Mouse (Mus musculus): Measurements from ENCODE around the gene Oasl1. TPM values are rescaled to one million over a fixed set of nuclear protein-coding genes. Genes with fewer than 3 reads are reported as not detected.
"Not testable (repeated sequence)": the region's sequence is repeated elsewhere in the genome, so short reads cannot be mapped to it uniquely, and the experiment has no call there.

Gene Oasl1
- polyA plus RNA-seq, 1 experiment from 2014 or later, result not detected

DNA sequence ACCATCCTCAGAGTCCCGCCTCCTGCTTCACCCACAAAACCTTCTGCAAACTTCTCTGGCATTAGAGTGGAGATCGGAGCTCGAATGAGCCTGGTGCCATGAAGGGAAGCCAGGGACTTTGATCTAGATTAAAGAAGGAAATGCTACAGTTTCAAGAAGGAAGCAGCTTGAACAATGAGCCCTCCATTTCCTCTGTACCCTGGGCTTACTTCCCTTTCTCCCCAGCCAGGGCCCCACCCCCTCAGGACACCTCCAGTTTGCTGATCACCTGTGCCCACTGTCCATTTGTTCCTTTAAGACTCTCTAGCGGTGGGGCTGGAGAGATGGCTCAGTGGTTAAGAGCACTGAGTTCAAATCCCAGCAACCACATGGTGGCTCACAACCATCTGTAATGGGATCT lies 6.3 kb upstream of the Oasl1 start:
- 86% methylated on average over 4 of the region's 4 CpGs for WGBS
- H3K27ac ChIP-seq (ENCODE audit: low read depth, low read length), result no peak overlapping the region
- no peak for DNase-seq (ENCODE audit: low spot score, missing footprints)

GRCm38 (mm10) chr5:114917357-114917756 lies 5.7 kb upstream of the Oasl1 start:
- not testable (repeated sequence) for H3K9me3 ChIP-seq (ENCODE audit: control insufficient read depth, low read length); H3K4me2 ChIP-seq; H3K4me3 ChIP-seq (ENCODE audit: low read depth, low read length); H3K27ac ChIP-seq (ENCODE audit: low read depth, low read length); H3K36me3 ChIP-seq (ENCODE audit: control insufficient read depth, insufficient read depth, low read length); H3K4me1 ChIP-seq (ENCODE audit: control insufficient read depth, insufficient read depth, low read length); H3K27me3 ChIP-seq (ENCODE audit: control insufficient read depth, insufficient read depth, low read length); DNase-seq (ENCODE audit: low spot score, missing footprints); H3K9ac ChIP-seq (ENCODE audit: low read length); ATAC-seq (ENCODE audit: low FRiP score)
- WGBS, result 97% methylated on average over 5 of the region's 5 CpGs

More for the DNA sequence above, 6.3 kb upstream of the Oasl1 start:
- H3K27me3 ChIP-seq (ENCODE audit: control insufficient read depth, insufficient read depth, low read length), result no peaks in the 10 kb centered on the region
- ATAC-seq (ENCODE audit: low FRiP score), result no peak
- H3K4me3 ChIP-seq (ENCODE audit: low read depth, low read length), result no peak overlapping the region
- no peaks in the 10 kb centered on the region for H3K4me1 ChIP-seq (ENCODE audit: control insufficient read depth, insufficient read depth, low read length)
- H3K9me3 ChIP-seq (ENCODE audit: control insufficient read depth, low read length), result no peaks in the 10 kb centered on the region
- H3K4me2 ChIP-seq, result no peak overlapping the region
- H3K9ac ChIP-seq (ENCODE audit: low read length), result no peak overlapping the region
- no peaks in the 10 kb centered on the region; the same call in 1 of the 2 replicates for H3K36me3 ChIP-seq (ENCODE audit: control insufficient read depth, insufficient read depth, low read length)

- Histone ChIP-seq H3K36me3 (ENCODE audit: control insufficient read depth, insufficient read depth, low read length) (no peaks in the 10 kb centered on the region), H3K27me3 (ENCODE audit: control insufficient read depth, insufficient read depth, low read length) (no peaks in the 10 kb centered on the region), H3K27ac (ENCODE audit: low read depth, low read length) (no peak overlapping the region), H3K9ac (ENCODE audit: low read length) (no peak overlapping the region), H3K4me2 (no peak overlapping the region), H3K4me1 (ENCODE audit: control insufficient read depth, insufficient read depth, low read length) (peaks cover 3% of the 10 kb centered on the region; the same call in 1 of the 2 replicates), H3K9me3 (ENCODE audit: control insufficient read depth, low read length) (0 out of 2 replicates have a peak, but pooled peaks cover 2% of the 10 kb centered on the region), H3K4me3 (ENCODE audit: low read depth, low read length) (no peak overlapping the region)
- WGBS, result 83% methylated on average over 19 of the region's 19 CpGs
- no peak for DNase-seq (ENCODE audit: low spot score, missing footprints)
- no peak for ATAC-seq (ENCODE audit: low FRiP score)
These were observed 1.3 kb upstream of the Oasl1 start for GRCm38 (mm10) chr5:114921551-114922365.

DNA sequence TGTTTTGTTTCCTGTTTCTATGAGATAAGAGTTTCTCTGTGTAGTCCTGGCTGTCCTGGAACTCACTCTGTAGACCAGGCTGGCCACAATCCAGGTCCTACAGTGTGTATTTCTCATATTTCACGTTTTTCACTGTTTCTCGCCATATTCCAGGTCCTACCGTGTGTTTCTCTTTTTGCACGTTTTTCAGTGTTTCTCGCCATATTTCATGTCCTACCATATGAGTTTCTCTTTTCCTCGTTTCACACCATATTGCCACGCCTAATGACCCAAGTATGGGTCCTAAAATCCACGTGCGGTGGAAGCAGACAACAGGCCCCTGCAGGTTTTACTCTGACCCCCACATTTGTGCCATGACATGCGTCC lies 691 bp upstream of the Oasl1 start:
- 67% methylated on average over 10 of the region's 10 CpGs for WGBS
- Histone ChIP-seq H3K36me3 (ENCODE audit: control insufficient read depth, insufficient read depth, low read length) (no peaks in the 10 kb centered on the region), H3K9me3 (ENCODE audit: control insufficient read depth, low read length) (0 out of 2 replicates have a peak, but pooled peaks cover 2% of the 10 kb centered on the region), H3K27ac (ENCODE audit: low read depth, low read length) (no peak overlapping the region), H3K27me3 (ENCODE audit: control insufficient read depth, insufficient read depth, low read length) (no peaks in the 10 kb centered on the region), H3K4me2 (no peak overlapping the region), H3K4me3 (ENCODE audit: low read depth, low read length) (no peak overlapping the region), H3K9ac (ENCODE audit: low read length) (no peak overlapping the region), H3K4me1 (ENCODE audit: control insufficient read depth, insufficient read depth, low read length) (peaks cover 3% of the 10 kb centered on the region; the same call in 1 of the 2 replicates)
- ATAC-seq (ENCODE audit: low FRiP score), result no peak
- no peak for DNase-seq (ENCODE audit: low spot score, missing footprints)

GRCm38 (mm10) chr5:114926153-114926684 lies 3.2 kb downstream of the Oasl1 start:
- H3K9ac ChIP-seq (ENCODE audit: low read length), result no peak overlapping the region
- H3K4me2 ChIP-seq, result no peak overlapping the region
- no peak for ATAC-seq (ENCODE audit: low FRiP score)
- no peaks in the 10 kb centered on the region for H3K36me3 ChIP-seq (ENCODE audit: control insufficient read depth, insufficient read depth, low read length)
- peaks cover 3% of the 10 kb centered on the region; the same call in 1 of the 2 replicates for H3K4me1 ChIP-seq (ENCODE audit: control insufficient read depth, insufficient read depth, low read length)
- H3K4me3 ChIP-seq (ENCODE audit: low read depth, low read length), result no peak overlapping the region
- H3K27ac ChIP-seq (ENCODE audit: low read depth, low read length), result no peak overlapping the region
- WGBS, result 66% methylated on average over 1 of the region's 1 CpGs
- 0 out of 2 replicates have a peak, but pooled peaks cover 2% of the 10 kb centered on the region for H3K9me3 ChIP-seq (ENCODE audit: control insufficient read depth, low read length)
- no peak for DNase-seq (ENCODE audit: low spot score, missing footprints)
- no peaks in the 10 kb centered on the region for H3K27me3 ChIP-seq (ENCODE audit: control insufficient read depth, insufficient read depth, low read length)

DNA sequence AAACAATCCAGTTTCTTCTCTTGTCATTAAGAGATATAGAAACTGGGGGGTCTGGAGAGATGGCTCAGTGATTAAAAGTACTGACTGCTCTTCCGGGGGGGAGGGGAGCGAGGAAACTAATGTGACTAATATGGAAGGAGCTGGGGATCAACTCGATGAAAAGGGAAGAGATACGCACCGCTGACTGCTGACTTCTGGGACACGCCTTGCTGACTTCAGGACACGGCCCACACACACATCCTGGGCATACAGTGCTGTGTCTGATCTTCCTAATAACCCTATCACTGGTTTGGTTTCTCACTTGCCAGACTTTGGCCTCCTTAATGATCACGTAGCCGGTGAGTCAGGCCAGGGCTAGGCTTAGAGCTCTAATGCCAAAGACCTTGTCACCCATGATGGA lies 3.7 kb downstream of the Oasl1 start:
- Histone ChIP-seq H3K4me2 (no peak overlapping the region), H3K4me1 (ENCODE audit: control insufficient read depth, insufficient read depth, low read length) (peaks cover 3% of the 10 kb centered on the region; the same call in 1 of the 2 replicates), H3K4me3 (ENCODE audit: low read depth, low read length) (no peak overlapping the region), H3K36me3 (ENCODE audit: control insufficient read depth, insufficient read depth, low read length) (no peaks in the 10 kb centered on the region), H3K9me3 (ENCODE audit: control insufficient read depth, low read length) (0 out of 2 replicates have a peak, but pooled peaks cover 2% of the 10 kb centered on the region), H3K27ac (ENCODE audit: low read depth, low read length) (no peak overlapping the region), H3K27me3 (ENCODE audit: control insufficient read depth, insufficient read depth, low read length) (no peaks in the 10 kb centered on the region), H3K9ac (ENCODE audit: low read length) (no peak overlapping the region)
- ATAC-seq (ENCODE audit: low FRiP score) (no peak), DNase-seq (ENCODE audit: low spot score, missing footprints) (no peak)
- 73% methylated on average over 9 of the region's 9 CpGs for WGBS

GRCm38 (mm10) chr5:114931626-114932025 lies 8.6 kb downstream of the Oasl1 start:
- 66% methylated on average over 5 of the region's 5 CpGs for WGBS
- Histone ChIP-seq H3K9me3 (ENCODE audit: control insufficient read depth, low read length) (no peaks in the 10 kb centered on the region), H3K36me3 (ENCODE audit: control insufficient read depth, insufficient read depth, low read length) (no peaks in the 10 kb centered on the region)

DNA sequence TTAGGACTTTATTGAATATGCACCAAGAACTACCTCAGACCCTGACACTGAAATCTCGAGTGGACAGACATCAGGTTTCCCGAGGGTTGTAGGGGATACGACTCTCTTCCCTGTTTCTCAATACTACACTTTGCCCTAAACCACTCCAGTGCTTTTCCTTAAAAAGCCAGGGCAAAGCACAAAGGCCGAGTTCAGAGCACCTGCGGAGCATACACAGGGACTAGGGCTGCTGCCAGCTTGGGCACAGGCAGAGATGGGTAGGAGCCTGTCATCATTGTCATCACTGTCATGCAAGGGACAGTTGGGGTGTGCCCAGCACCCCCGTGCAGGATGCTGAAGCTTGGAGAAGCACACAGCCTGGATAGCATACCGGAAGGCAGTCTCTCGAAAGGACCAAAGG lies 10.2 kb downstream of the Oasl1 start:
- DNase-seq (ENCODE audit: low spot score, missing footprints) (peak; percentile 73), ATAC-seq (ENCODE audit: low FRiP score) (no peak)
- H3K9me3 ChIP-seq (ENCODE audit: control insufficient read depth, low read length), result no peaks in the 10 kb centered on the region
- no peaks in the 10 kb centered on the region for H3K27me3 ChIP-seq (ENCODE audit: control insufficient read depth, insufficient read depth, low read length)
- H3K9ac ChIP-seq (ENCODE audit: low read length), result no peak overlapping the region
- H3K4me1 ChIP-seq (ENCODE audit: control insufficient read depth, insufficient read depth, low read length), result no peaks in the 10 kb centered on the region
- no peak overlapping the region for H3K27ac ChIP-seq (ENCODE audit: low read depth, low read length)
- H3K36me3 ChIP-seq (ENCODE audit: control insufficient read depth, insufficient read depth, low read length), result no peaks in the 10 kb centered on the region
- H3K4me2 ChIP-seq, result no peak overlapping the region
- 82% methylated on average over 8 of the region's 8 CpGs for WGBS
- no peak overlapping the region for H3K4me3 ChIP-seq (ENCODE audit: low read depth, low read length)

More at GRCm38 (mm10) chr5:114931626-114932025, 8.6 kb downstream of the Oasl1 start:
- Histone ChIP-seq H3K4me1 (ENCODE audit: control insufficient read depth, insufficient read depth, low read length) (no peaks in the 10 kb centered on the region), H3K4me2 (no peak overlapping the region), H3K9ac (ENCODE audit: low read length) (no peak overlapping the region), H3K27ac (ENCODE audit: low read depth, low read length) (no peak overlapping the region), H3K4me3 (ENCODE audit: low read depth, low read length) (no peak overlapping the region), H3K27me3 (ENCODE audit: control insufficient read depth, insufficient read depth, low read length) (no peaks in the 10 kb centered on the region)
- peak; percentile 59 for DNase-seq (ENCODE audit: low spot score, missing footprints)
- no peak for ATAC-seq (ENCODE audit: low FRiP score)

DNA sequence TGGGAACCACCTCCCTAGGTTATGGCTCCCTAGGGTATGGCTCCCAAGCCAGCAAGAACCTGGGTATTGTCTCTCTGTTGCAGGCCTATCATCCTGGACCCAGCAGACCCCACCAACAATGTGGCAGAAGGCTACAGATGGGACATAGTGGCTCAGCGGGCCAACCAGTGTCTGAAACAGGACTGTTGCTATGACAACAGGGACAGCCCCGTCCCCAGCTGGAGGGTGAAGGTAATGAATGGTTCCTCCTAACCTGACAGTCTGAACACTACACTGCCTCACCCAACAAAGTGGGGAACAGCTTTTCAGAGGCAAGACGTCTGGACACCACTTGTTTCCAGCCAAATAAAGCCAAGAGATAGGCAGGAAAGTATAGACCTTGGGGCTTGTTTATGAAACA lies 12.8 kb downstream of the Oasl1 start:
- Histone ChIP-seq H3K9ac (ENCODE audit: low read length) (no peak overlapping the region), H3K27ac (ENCODE audit: low read depth, low read length) (no peak overlapping the region), H3K36me3 (ENCODE audit: control insufficient read depth, insufficient read depth, low read length) (no peaks in the 10 kb centered on the region), H3K27me3 (ENCODE audit: control insufficient read depth, insufficient read depth, low read length) (no peaks in the 10 kb centered on the region), H3K4me2 (no peak overlapping the region), H3K9me3 (ENCODE audit: control insufficient read depth, low read length) (no peaks in the 10 kb centered on the region; the same call in 1 of the 2 replicates), H3K4me1 (ENCODE audit: control insufficient read depth, insufficient read depth, low read length) (no peaks in the 10 kb centered on the region), H3K4me3 (ENCODE audit: low read depth, low read length) (no peak overlapping the region)
- 29% methylated on average over 3 of the region's 3 CpGs for WGBS
- ATAC-seq (ENCODE audit: low FRiP score) (no peak), DNase-seq (ENCODE audit: low spot score, missing footprints) (peak; percentile 79)
